Mouse (Mus musculus) myocyte (in vitro differentiated cells): Measurements from ENCODE around the gene Dpy19l3. TPM values are rescaled to one million over a fixed set of nuclear protein-coding genes. Genes with fewer than 3 reads are reported as not detected.

ENCODE experiments used
- H3K27me3 ChIP-seq: one replicate; pipeline ENCODE4 v1.6.1; 2011; ENCODE audit not compliant: control insufficient read depth, insufficient read depth, insufficient read length
- H3K36me3 ChIP-seq: one replicate; pipeline ENCODE4 v1.6.1; 2011; ENCODE audit not compliant: control insufficient read depth, insufficient read depth
- H3K4me2 ChIP-seq: one replicate; pipeline ENCODE4 v1.6.1; 2011; ENCODE audit warnings: low read depth, control low read depth
- H3K4me3 ChIP-seq: one replicate; pipeline ENCODE4 v1.5.1; 2011; ENCODE audit warnings: mild to moderate bottlenecking, control low read depth, moderate library complexity
- H3K79me2 ChIP-seq: one replicate; pipeline ENCODE4 v1.6.1; 2011; ENCODE audit not compliant: control insufficient read depth, insufficient read depth
- H3ac ChIP-seq: one replicate; pipeline ENCODE4 v1.6.1; 2011; ENCODE audit not compliant: control insufficient read depth, insufficient read length
- CEBPB ChIP-seq: IDR thresholded peaks from 2 replicates; pipeline ENCODE4 v1.6.1; 2011; ENCODE audit warnings: mild to moderate bottlenecking, moderate library complexity; ENCODE audit not compliant: poor library complexity, insufficient read depth, severe bottlenecking
- E2F4 ChIP-seq: IDR thresholded peaks from one replicate; pipeline ENCODE4 v1.6.1; 2011; ENCODE audit warnings: mild to moderate bottlenecking, control low read depth, moderate library complexity; ENCODE audit not compliant: insufficient read depth
- MAX ChIP-seq: IDR thresholded peaks from one replicate; pipeline ENCODE4 v1.6.1; 2011; ENCODE audit warnings: low read depth, mild to moderate bottlenecking, control low read depth
- MYOD1 ChIP-seq, 3 experiments: IDR thresholded peaks; one replicate each; pipeline ENCODE4 v1.6.1; 2011; ENCODE audit warnings: control low read depth in 2 of 3, low read depth in 2 of 3, mild to moderate bottlenecking in 2 of 3, moderate library complexity in 1 of 3; ENCODE audit not compliant: insufficient read length in 2 of 3, control insufficient read depth in 1 of 3
- MYOG ChIP-seq, 3 experiments: IDR thresholded peaks; one replicate each; pipeline ENCODE4 v1.6.1; 2011; ENCODE audit warnings: control low read depth in 2 of 3, low read depth in 2 of 3, mild to moderate bottlenecking in 2 of 3; ENCODE audit not compliant: insufficient read length in 2 of 3, control insufficient read depth in 1 of 3, insufficient read depth in 1 of 3
- POLR2A ChIP-seq: IDR thresholded peaks from one replicate; pipeline ENCODE4 v1.6.1; 2011; ENCODE audit warnings: low read depth, mild to moderate bottlenecking, control low read depth, moderate library complexity; ENCODE audit not compliant: insufficient read length
- POLR2AphosphoS2 ChIP-seq: IDR thresholded peaks from one replicate; pipeline ENCODE4 v1.6.1; 2011; ENCODE audit warnings: low read depth, control low read depth; ENCODE audit not compliant: insufficient read length
- REST ChIP-seq: IDR thresholded peaks from one replicate; pipeline ENCODE4 v1.6.1; 2011; ENCODE audit warnings: mild to moderate bottlenecking, control low read depth, moderate library complexity; ENCODE audit not compliant: insufficient read depth, insufficient read length
- SRF ChIP-seq: IDR thresholded peaks from one replicate; pipeline ENCODE4 v1.6.1; 2011; ENCODE audit warnings: low read depth; ENCODE audit not compliant: control insufficient read depth, insufficient read length
- TCF12 ChIP-seq: IDR thresholded peaks from one replicate; pipeline ENCODE4 v1.6.1; 2011; ENCODE audit warnings: mild to moderate bottlenecking, control low read depth; ENCODE audit not compliant: poor library complexity, insufficient read depth, severe bottlenecking
- TCF3 ChIP-seq: IDR thresholded peaks from one replicate; pipeline ENCODE4 v1.6.1; 2011; ENCODE audit warnings: low read depth, control low read depth; ENCODE audit not compliant: insufficient read length
- USF1 ChIP-seq: IDR thresholded peaks from one replicate; pipeline ENCODE4 v1.6.1; 2011; ENCODE audit warnings: low read depth, mild to moderate bottlenecking, control low read depth, moderate library complexity
- polyA plus RNA-seq: library from polyadenylated mRNA; unstranded; fragments of >200 nt; fragmentation: generic; extraction: Trizol; gene quantifications from one replicate; pipeline ENCODE4 v1.2.1, GENCODE M21; 2012; ENCODE audit warnings: missing spikeins

The Dpy19l3 gene
- polyA plus RNA-seq, 1 experiment = 7.8 TPM

GRCm38 (mm10) chr7:35774127-35774526 is 19.9 kb upstream of the Dpy19l3 start:
- H3K36me3 ChIP-seq = peaks cover 6% of the 10 kb centered on the region
- H3K27me3 ChIP-seq = no peaks in the 10 kb centered on the region
- no peak overlapping the region for H3K4me3 ChIP-seq
- H3K79me2 ChIP-seq = no peaks in the 10 kb centered on the region
- TF ChIP-seq REST (no peak), MYOG (IDR thresholded peaks at IDR 0.05; ENCODE audit: control insufficient read depth in 1 of 3, insufficient read depth in 1 of 3, insufficient read length in 2 of 3, low read depth in 2 of 3) (no peak), USF1 (no peak), E2F4 (no peak), POLR2A (no peak), MYOD1 (IDR thresholded peaks at IDR 0.05; ENCODE audit: control insufficient read depth in 1 of 3, insufficient read length in 2 of 3, low read depth in 2 of 3) (no peak), TCF12 (no peak), SRF (no peak), CEBPB (no peak), TCF3 (no peak)
- no peak overlapping the region for H3ac ChIP-seq
- H3K4me2 ChIP-seq = no peak overlapping the region

- H3K79me2 ChIP-seq = no peaks in the 10 kb centered on the region
- H3K36me3 ChIP-seq = peaks cover 6% of the 10 kb centered on the region
- H3ac ChIP-seq = no peak overlapping the region
- H3K4me3 ChIP-seq = no peak overlapping the region
- no peak overlapping the region for H3K4me2 ChIP-seq
- no peaks in the 10 kb centered on the region for H3K27me3 ChIP-seq
- TF ChIP-seq TCF12 (no peak), SRF (no peak), MYOD1 (IDR thresholded peaks at IDR 0.05; ENCODE audit: control insufficient read depth in 1 of 3, insufficient read length in 2 of 3, low read depth in 2 of 3) (no peak), REST (no peak), POLR2AphosphoS2 (no peak), USF1 (no peak), MYOG (IDR thresholded peaks at IDR 0.05; ENCODE audit: control insufficient read depth in 1 of 3, insufficient read depth in 1 of 3, insufficient read length in 2 of 3, low read depth in 2 of 3) (no peak), MAX (no peak), E2F4 (no peak), CEBPB (no peak), POLR2A (no peak), TCF3 (no peak)
Measured at GRCm38 (mm10) chr7:35772347-35772746, 18.1 kb upstream of the Dpy19l3 start.

- no peak overlapping the region for H3K4me2 ChIP-seq
- no peak overlapping the region for H3K4me3 ChIP-seq
- TF ChIP-seq MYOD1 (IDR thresholded peaks at IDR 0.05; ENCODE audit: control insufficient read depth in 1 of 3, insufficient read length in 2 of 3, low read depth in 2 of 3) (no peak), E2F4 (no peak), MAX (no peak), USF1 (no peak), POLR2A (no peak), MYOG (IDR thresholded peaks at IDR 0.05; ENCODE audit: control insufficient read depth in 1 of 3, insufficient read depth in 1 of 3, insufficient read length in 2 of 3, low read depth in 2 of 3) (no peak), REST (no peak), TCF12 (no peak), POLR2AphosphoS2 (no peak), TCF3 (no peak)
- no peak overlapping the region for H3ac ChIP-seq
- H3K27me3 ChIP-seq = no peaks in the 10 kb centered on the region
- peaks cover 6% of the 10 kb centered on the region for H3K36me3 ChIP-seq
- no peaks in the 10 kb centered on the region for H3K79me2 ChIP-seq
Measured at GRCm38 (mm10) chr7:35771106-35771505, 16.9 kb upstream of the Dpy19l3 start.

GRCm38 (mm10) chr7:35770122-35770521 is 15.9 kb upstream of the Dpy19l3 start:
- peaks cover 6% of the 10 kb centered on the region for H3K36me3 ChIP-seq
- H3K4me2 ChIP-seq = no peak overlapping the region
- no peak overlapping the region for H3ac ChIP-seq
- no peaks in the 10 kb centered on the region for H3K27me3 ChIP-seq
- H3K79me2 ChIP-seq = no peaks in the 10 kb centered on the region
- H3K4me3 ChIP-seq = no peak overlapping the region
- TF ChIP-seq POLR2AphosphoS2 (peak; percentile 19), MYOG (IDR thresholded peaks at IDR 0.05; ENCODE audit: control insufficient read depth in 1 of 3, insufficient read depth in 1 of 3, insufficient read length in 2 of 3, low read depth in 2 of 3) (no peak)

GRCm38 (mm10) chr7:35764461-35764860 is 10.2 kb upstream of the Dpy19l3 start:
- Histone ChIP-seq H3ac (no peak overlapping the region), H3K27me3 (no peaks in the 10 kb centered on the region), H3K36me3 (no peaks in the 10 kb centered on the region), H3K79me2 (no peaks in the 10 kb centered on the region), H3K4me3 (no peak overlapping the region), H3K4me2 (no peak overlapping the region)
- TF ChIP-seq USF1 = no peak
- no peak for TF ChIP-seq CEBPB
- no peak for TF ChIP-seq MAX
- no peak for TF ChIP-seq POLR2A
- no peak for TF ChIP-seq E2F4
- TF ChIP-seq SRF = no peak
- TF ChIP-seq REST = no peak
- TF ChIP-seq MYOG (IDR thresholded peaks at IDR 0.05; ENCODE audit: control insufficient read depth in 1 of 3, insufficient read depth in 1 of 3, insufficient read length in 2 of 3, low read depth in 2 of 3) = no peak
- TF ChIP-seq TCF12 = no peak
- TF ChIP-seq MYOD1 (IDR thresholded peaks at IDR 0.05; ENCODE audit: control insufficient read depth in 1 of 3, insufficient read length in 2 of 3, low read depth in 2 of 3) = no peak
- TF ChIP-seq TCF3 = no peak
- no peak for TF ChIP-seq POLR2AphosphoS2
